ENCODE assay signal across 8 mouse cellular contexts in genomic region chr12:104057050-104057449, GRCm38 (mm10). TPM values are rescaled to one million over a fixed set of nuclear protein-coding genes. Genes with fewer than 3 reads are reported as not detected.
DNase-seq lines count a peak whose midpoint lies in the region; ATAC-seq lines count a peak whose summit lies in the region.

No protein-coding gene starts in this region.

- peak; percentile 18 to 28 for DNase-seq in cerebellum, adult 18-20 months
- DNase-seq in cerebellum, adult 8-10 months, result no peak
- DNase-seq in lung, postnatal 14 days, result peak; percentile 19
- DNase-seq in lung, postnatal 36 days, result no peak
- DNase-seq in right cerebral cortex, adult 2 months (ENCODE audit: low spot score in 2 of 2), result peak; percentile 68 to 77
- DNase-seq in kidney, adult 9 months, result no peak
- no peak for DNase-seq in layer of hippocampus, adult 9-11 months

- ATAC-seq in granulocyte monocyte progenitor cell, adult 5-6 weeks (replicated peaks; ENCODE audit: poor library complexity, severe bottlenecking), result peak; percentile 57

RNA-seq across cellular contexts. Expression of gene Serpina12, which starts 12.8 kb away (rescaled TPM):
- total RNA-seq in granulocyte monocyte progenitor cell, adult 5-6 weeks (2014; fragmentation: Nextera tagmentation), result not detected in 2 replicates
- 0.13 TPM in 1 of 2 replicates, not detected in the other for total RNA-seq in granulocyte monocyte progenitor cell, adult 5-6 weeks (2017)

RNA-seq across cellular contexts. Expression of gene Serpina9, which starts 43.5 kb away (rescaled TPM):
- total RNA-seq in granulocyte monocyte progenitor cell, adult 5-6 weeks (2014; fragmentation: Nextera tagmentation), result not detected in 2 replicates
- total RNA-seq in granulocyte monocyte progenitor cell, adult 5-6 weeks (2017), result not detected in 2 replicates

RNA-seq across cellular contexts. Expression of gene Serpina5, which starts 43.9 kb away (rescaled TPM):
- total RNA-seq in granulocyte monocyte progenitor cell, adult 5-6 weeks (2014; fragmentation: Nextera tagmentation), result not detected in 2 replicates
- total RNA-seq in granulocyte monocyte progenitor cell, adult 5-6 weeks (2017), result not detected in 2 replicates

RNA-seq across cellular contexts. Expression of gene Serpina3a, which starts 55.5 kb away (rescaled TPM):
- not detected in 2 replicates for total RNA-seq in granulocyte monocyte progenitor cell, adult 5-6 weeks (2014; fragmentation: Nextera tagmentation)
- total RNA-seq in granulocyte monocyte progenitor cell, adult 5-6 weeks (2017), result not detected in 2 replicates

Comparison
In these comparisons a context has a peak if more than half of its experiments do, and no peak if none do; other contexts are left out.
1. DNase-seq: peak in cerebellum, adult 18-20 months (2 of 2), lung, postnatal 14 days (single experiment) and right cerebral cortex, adult 2 months (2 of 2); none in cerebellum, adult 8-10 months (single experiment), lung, postnatal 36 days (single experiment), kidney, adult 9 months (single experiment) and layer of hippocampus, adult 9-11 months (single experiment).